Mouse (Mus musculus) frontal cortex, postnatal 10 days (tissue): ENCODE results near the gene Atp6v0d1.

ENCODE experiments used
- DNase-seq, 2 experiments: peaks; one replicate each; pipeline ENCODE4 v3.0.0; 2022; ENCODE audit warnings: low spot score in 2 of 2, mixed read lengths in 1 of 2

Gene Atp6v0d1

DNA sequence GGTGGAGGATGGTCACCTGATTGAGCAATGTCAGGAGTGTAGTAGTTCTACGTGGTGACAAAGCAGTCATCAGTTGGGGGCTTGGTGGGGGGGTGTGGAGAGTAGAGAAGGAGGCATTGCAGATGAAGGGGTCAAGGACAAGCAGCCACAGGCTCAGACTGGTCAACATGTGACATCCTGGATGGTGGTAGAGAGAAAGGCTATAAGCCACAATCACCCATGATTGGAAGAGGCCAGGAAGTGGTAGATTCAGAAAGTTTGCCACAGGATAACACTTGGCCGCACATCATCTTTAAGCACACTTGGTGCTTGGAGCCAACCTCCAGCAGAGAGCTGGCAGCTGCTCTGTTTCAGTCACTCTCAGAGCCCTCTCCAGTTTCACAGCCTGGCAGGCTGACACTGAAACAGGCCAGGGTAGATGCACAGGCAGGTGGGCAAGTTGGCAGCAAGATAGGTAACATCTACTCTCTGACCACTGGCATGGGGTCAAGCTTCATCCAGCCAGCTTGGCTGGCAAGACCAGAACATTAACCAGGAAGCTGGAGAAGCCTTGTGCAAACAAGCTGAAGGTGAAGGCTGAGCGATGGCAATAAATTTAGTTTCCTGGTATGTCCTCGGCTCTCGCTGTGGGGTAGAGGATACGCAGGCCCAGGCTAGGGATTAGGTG is 28.7 kb downstream of the Atp6v0d1 start:
- no peak for DNase-seq

- DNase-seq = no peak
These were observed 29.3 kb downstream of the Atp6v0d1 start for GRCm38 (mm10) chr8:105536546-105536945.

DNA sequence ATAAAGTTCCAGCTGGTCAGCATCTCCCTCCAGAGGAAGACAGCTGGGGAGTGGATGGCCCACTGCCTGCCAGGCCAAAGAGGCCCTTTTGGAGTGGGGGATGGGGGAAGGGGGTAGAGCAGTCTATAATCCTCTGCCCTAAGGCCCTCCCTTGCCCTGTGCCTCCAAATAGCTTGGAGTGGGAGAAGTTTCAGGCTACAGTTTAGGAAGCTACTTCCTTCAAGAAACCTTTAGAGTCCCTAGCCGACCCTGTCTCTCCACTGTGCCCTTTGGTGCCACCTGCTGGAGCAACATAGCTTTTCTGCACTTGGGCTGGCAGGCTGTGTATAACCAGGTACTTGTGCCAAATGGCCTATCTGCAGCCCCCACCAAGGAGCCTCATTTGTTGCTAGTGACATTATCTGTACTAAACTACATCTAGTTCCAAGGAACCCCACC is 31.9 kb downstream of the Atp6v0d1 start:
- DNase-seq = peak in 1 of 2 experiments; percentile 70

DNA sequence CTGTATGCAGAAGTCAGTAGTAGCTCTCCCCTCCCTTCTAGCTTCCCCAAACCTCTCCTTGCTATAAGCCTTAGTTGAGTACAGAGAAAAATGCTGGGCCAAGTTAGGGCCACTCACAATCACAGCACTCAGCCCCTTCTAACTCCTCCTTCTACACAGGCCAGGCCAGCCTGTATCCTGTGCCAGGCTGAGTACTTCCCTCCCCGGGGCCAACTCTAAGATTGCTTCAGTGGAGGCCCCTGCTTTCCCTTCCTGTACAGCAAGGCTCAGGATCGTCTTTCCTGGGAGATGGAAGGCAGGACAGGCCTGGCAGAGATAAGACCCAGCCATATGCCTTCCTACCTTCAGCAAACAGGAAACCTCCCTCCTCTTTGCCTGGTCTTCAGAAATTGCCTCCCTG is 32.4 kb downstream of the Atp6v0d1 start:
- DNase-seq = no peak

DNA sequence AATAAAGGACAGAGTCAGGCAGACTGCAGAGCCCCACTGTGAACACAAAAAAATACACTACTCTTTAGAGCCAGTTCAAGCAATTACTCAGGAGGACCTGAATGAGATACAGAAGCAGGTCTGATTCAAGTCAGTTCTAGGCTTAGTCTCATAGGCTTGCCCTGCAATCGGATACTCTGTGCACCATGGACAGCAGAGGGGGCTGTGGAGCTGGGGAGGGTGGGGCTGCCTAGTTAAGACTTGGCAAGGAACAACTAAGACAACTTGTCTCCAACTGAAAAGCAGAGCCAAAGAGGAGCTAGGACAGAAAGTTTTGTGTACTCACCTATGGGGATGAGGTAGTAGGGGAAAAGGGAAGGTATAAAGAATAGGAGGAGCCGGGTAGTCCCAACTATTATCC is 34.1 kb downstream of the Atp6v0d1 start:
- DNase-seq = no peak

DNA sequence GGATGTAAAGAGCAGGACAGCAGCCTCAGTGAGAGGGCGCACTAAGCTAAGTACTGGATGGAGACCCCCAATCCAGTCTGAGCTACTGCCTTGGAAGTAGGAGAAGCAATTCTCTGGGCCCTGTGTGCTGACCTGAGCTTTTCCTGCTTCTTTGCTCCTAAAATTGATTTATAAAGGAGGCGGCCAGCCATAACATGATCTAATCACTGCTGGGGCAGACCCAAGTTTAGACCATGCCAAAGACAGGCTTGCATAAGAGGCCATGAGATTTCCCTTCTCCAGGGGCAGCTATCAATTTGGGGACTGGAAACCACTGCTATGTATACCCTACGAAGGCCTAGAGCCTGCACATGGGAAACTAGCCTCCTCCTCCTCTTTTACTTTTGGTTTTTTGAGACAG is 36.6 kb downstream of the Atp6v0d1 start:
- no peak for DNase-seq

DNA sequence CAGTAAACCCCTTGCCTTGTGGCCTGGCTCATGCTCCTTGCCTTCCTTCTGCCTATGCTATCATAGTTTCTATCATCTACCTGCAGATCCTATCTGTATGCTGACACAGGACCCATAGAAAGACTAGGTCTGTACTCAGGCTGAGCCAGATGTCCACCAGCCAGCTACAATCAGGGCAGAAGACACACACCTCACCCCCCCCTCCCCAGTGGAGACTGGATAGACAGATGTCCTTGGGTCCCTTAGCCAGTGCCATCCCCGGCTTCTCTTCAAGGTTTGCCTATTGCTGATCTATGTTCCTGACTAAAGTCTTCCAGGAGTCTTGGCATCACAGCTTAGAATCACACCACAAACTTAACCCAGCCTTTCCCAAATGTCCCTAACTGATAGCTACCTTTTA is 37.6 kb downstream of the Atp6v0d1 start:
- DNase-seq = no peak

DNA sequence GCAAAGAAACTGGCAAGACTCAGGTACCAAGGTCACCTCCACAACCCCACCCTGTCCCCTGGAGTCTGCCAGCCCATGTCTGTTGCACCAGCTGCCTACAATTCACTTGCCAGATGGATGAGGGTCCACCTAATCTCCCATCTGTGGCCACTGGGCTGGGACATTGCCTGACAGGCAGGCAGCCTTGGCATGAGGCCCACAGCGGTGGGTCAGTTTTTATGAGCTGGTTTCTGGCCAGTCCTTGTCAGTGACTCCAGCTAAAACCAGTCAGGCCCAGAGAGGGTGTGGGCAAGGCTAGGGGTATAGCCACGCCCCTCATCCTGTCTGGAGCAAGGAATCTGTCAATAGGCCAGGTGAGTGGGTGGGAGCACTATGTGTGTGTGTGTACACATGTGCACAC is 38.7 kb downstream of the Atp6v0d1 start:
- DNase-seq = no peak

GRCm38 (mm10) chr8:105522890-105523289 is 43.0 kb downstream of the Atp6v0d1 start:
- DNase-seq = no peak

GRCm38 (mm10) chr8:105521995-105522769 is 43.7 kb downstream of the Atp6v0d1 start:
- no peak for DNase-seq

GRCm38 (mm10) chr8:105521061-105521460 is 44.8 kb downstream of the Atp6v0d1 start:
- no peak for DNase-seq

- no peak for DNase-seq
These were observed 45.3 kb downstream of the Atp6v0d1 start for GRCm38 (mm10) chr8:105520521-105520920.

DNA sequence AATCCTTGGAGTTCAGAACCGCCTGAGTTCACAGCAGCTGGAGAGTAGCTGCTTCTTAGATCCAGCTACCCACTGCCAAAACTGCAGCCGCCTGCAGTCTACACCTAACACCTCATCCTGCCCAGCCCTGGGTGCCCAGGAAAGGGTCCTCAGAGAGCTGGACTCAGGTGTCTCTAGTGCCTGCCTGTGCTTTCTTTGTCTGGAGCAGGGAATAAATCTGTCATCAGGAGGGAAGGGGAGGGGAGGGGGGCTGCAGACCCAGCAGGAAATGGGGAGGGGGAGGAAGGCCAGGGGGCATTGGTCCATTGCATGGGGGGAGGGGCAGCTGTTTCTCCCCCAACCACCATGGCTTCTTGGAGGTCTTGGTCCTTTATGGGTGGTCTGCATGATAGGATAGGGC is 46.3 kb downstream of the Atp6v0d1 start:
- DNase-seq = no peak

GRCm38 (mm10) chr8:105518436-105519313 is 47.2 kb downstream of the Atp6v0d1 start, which contains the start of gene Hsd11b2:
Gene Hsd11b2 (plus strand): TSS chr8:105518755.
- DNase-seq = peak in 1 of 2 experiments; percentile 43

GRCm38 (mm10) chr8:105517346-105517745 is 48.5 kb downstream of the Atp6v0d1 start:
- DNase-seq = no peak

- peak in 1 of 2 experiments; percentile 56 for DNase-seq
These were observed 49.7 kb downstream of the Atp6v0d1 start for GRCm38 (mm10) chr8:105516018-105516645.

DNA sequence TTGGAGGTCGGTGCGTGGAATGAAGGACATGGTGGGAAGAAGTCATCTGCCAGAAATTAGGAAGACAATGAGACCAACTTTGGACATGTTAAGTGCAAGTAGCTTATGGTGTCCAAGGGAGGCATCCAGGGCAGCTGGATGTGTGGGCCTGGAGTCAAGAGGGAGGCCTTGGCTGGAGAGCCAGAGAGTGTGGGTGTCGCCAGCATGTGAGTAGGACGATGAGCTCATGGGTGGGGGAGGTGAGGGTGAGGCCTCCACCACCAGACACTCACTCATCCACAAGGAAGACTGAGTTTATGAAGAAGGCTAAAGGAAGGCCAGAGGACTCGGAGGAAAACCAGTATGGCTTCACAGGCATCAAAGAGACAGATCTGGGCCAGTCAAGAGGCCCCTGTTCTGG is 51.2 kb downstream of the Atp6v0d1 start:
- no peak for DNase-seq

- DNase-seq = no peak
These were observed 51.7 kb downstream of the Atp6v0d1 start for GRCm38 (mm10) chr8:105514194-105514593.

DNA sequence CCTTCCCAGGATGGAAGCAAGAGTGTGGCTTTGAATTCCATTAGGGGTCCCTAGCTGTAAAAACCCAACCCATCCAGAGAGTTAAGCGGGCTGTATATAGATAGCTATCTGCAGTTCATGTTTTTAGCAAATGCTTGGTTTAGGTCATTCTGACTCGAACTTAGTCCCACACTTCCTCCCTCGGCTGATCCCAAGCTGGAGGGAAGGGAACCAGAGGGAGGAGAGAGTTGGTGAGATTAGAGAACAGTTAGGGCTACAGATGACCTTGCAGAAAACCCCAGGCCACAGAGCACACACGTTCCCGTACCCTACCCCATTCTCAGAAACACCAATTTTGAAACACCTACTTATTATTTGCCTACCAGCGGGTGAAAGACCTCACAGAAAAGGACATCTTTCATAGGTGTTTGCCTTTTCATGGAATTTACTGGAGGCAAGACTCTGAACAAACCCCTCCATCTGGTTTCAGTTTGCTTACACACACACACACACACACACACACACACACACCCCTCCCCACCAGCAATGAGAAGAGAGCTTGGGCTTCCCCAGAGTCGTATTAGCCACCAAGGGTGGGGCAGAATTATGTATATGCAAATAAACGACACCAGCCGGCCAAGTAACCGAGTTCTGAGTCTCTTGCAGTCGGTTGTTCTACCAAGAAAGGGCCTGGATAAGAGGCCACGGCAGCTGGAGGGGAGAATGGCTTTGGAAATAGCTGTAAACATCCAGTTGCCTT is 55.7 kb downstream of the Atp6v0d1 start:
- DNase-seq = no peak

GRCm38 (mm10) chr8:105508758-105509157 is 57.1 kb downstream of the Atp6v0d1 start:
- DNase-seq = no peak

DNA sequence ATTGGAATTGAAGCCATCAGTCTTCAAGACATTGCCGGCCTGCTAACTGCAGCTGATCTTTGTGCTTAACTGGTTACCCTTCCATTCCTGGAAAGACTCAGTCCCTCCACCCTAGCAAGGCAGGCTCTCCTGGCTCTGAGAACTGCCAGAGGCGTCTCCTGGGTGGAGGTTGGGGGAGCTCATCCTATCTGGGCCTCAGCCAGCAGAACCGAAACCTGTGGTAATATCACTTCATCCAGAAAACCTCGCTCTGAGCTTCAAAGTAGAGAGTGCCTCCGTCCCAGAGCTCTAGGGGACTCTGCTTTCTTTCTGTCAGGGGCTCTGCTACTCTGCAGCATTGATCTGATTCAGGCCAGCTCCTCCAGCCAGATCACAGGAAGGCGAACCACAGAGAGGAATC is 58.9 kb downstream of the Atp6v0d1 start:
- no peak for DNase-seq
